Mouse (Mus musculus) E14TG2a.4 (cell line): ENCODE measurements around the gene Marveld1.

ENCODE experiments used
- CTCF ChIP-seq: conservative IDR thresholded peaks from 2 replicates; pipeline ENCODE4 v1.5.1; 2014; ENCODE audit warnings: low read length
- NANOG ChIP-seq: IDR thresholded peaks from 2 replicates; pipeline ENCODE4 v1.6.1; 2014; ENCODE audit warnings: borderline replicate concordance, low read length, mixed read lengths
- POU5F1 ChIP-seq: IDR thresholded peaks from 2 replicates; pipeline ENCODE4 v1.6.1; 2014; ENCODE audit warnings: low read length, borderline replicate concordance

DNA sequence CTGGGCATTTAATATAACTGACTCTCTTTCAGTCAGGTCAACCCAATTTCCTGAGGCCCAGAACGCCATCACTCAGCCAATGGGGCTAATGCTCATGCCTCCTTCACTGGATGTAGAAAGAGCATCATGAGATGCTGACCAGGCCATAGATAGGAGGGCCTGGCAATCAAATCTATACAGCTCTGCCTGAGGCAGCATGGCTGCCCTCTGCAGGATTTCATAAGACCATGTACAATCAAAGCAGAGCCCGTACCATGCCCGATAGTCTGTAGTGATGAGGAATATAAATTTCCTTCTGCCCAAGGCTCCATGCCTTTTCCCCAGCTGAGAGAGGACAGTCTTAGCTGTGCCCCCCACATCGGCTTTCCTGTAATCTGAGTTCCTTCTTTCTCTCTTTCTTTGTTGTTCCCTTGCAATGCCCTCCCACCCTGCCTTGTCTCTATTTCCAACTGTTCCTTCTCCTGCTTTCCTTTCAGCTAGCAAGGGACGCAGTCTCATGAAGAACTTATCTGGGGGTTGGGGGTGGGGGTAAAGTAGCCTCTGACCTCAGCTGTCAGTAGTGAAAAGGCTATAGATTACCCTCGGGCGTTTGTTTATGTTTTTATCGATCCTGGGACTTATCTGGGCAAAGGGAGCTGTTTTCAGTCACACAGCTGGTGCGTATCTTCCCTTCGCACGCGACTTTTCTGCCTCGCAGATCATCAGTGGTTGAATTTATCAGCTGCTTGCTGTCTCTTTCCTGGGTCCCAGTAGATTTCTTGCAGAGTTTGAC lies 11.2 kb downstream of the Marveld1 start:
- TF ChIP-seq CTCF: no peak
- TF ChIP-seq NANOG: no peak
- no peak for TF ChIP-seq POU5F1
